Mouse (Mus musculus): ENCODE measurements around the gene Cacna1a. TPM values are rescaled to one million over a fixed set of nuclear protein-coding genes. Genes with fewer than 3 reads are reported as not detected.

The Cacna1a gene
- total and polyA plus RNA-seq, 2 experiments from 2014 or later: 4.2 to 8.6 TPM

DNA sequence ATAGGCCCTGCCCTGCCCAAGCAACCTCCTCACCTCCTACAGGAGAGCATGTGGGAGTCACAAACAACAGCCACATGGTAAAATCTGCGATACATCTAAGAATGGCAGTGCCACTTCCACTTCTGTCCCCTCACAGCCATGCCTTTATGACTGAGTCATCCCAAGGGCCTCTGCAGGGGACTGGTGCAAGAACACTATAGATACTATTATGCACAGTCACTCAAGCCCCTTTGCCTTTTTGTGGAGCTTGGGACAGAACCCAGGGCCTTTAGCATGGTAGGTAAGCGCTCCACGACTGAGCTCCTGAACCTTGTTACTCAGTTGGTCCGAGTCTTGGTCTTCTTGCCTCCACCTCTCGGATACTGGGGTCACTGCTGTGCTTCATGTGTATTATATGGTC, 289.1 kb downstream of the Cacna1a start:
- no peak overlapping the region for H3K4me3 ChIP-seq (ENCODE audit: low read depth, low read length)
- no peak overlapping the region for H3K27ac ChIP-seq (ENCODE audit: low read depth)
- H3K36me3 ChIP-seq (replicated peaks; ENCODE audit: control insufficient read depth, insufficient read depth, low read length): peaks cover 39% of the 10 kb centered on the region
- WGBS: 82% methylated on average over 5 of the region's 5 CpGs
- H3K9ac ChIP-seq (replicated peaks; ENCODE audit: low read depth, low read length): no peak overlapping the region
- TF ChIP-seq EP300 (IDR thresholded peaks at IDR 0.05; ENCODE audit: low read depth): no peak
- no peak overlapping the region for H3K4me2 ChIP-seq (ENCODE audit: low read depth, low read length)
- DNase-seq (ENCODE audit: low spot score) (no peak), ATAC-seq (ENCODE audit: insufficient read depth, low read depth) (no peak)
- no peaks in the 10 kb centered on the region; the same call in 1 of the 2 replicates for H3K4me1 ChIP-seq (ENCODE audit: control insufficient read depth, insufficient read depth)
- H3K9me3 ChIP-seq (replicated peaks; ENCODE audit: control insufficient read depth, low read length): no peaks in the 10 kb centered on the region
- H3K27me3 ChIP-seq (ENCODE audit: control insufficient read depth, insufficient read depth, low read length): no peaks in the 10 kb centered on the region

DNA sequence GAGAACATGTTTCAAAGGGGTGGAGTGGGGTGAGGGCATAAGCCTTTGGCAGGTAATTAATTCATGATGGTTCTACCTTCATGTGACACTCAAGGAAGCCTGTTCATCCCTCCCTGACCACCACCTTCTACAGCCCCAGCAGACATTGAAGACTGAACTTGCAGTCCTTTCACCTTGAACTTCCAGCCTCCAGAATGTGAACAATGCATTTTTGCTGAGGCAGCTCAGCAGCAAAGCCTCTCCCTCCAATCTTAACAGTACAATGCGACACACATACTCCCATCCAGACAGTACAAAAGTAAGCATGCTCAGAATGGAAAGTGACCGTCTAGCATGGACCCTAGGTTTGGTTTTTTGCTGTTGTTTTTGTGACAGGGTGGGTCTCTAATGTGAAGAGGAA, 293.2 kb downstream of the Cacna1a start:
- no peak overlapping the region for H3K27ac ChIP-seq (ENCODE audit: low read depth)
- TF ChIP-seq EP300 (IDR thresholded peaks at IDR 0.05; ENCODE audit: low read depth): no peak
- H3K9ac ChIP-seq (replicated peaks; ENCODE audit: low read depth, low read length): no peak overlapping the region
- peaks cover 1% of the 10 kb centered on the region for H3K36me3 ChIP-seq (replicated peaks; ENCODE audit: control insufficient read depth, insufficient read depth, low read length)
- DNase-seq (ENCODE audit: low spot score): no peak
- ATAC-seq (ENCODE audit: insufficient read depth, low read depth): no peak
- H3K4me1 ChIP-seq (ENCODE audit: control insufficient read depth, insufficient read depth): peaks cover 9% of the 10 kb centered on the region
- 44% methylated on average over 2 of the region's 2 CpGs for whole genome bisulfite sequencing
- no peak overlapping the region for H3K4me2 ChIP-seq (ENCODE audit: low read depth, low read length)
- no peaks in the 10 kb centered on the region for H3K9me3 ChIP-seq (replicated peaks; ENCODE audit: control insufficient read depth, low read length)
- H3K4me3 ChIP-seq (ENCODE audit: low read depth, low read length): no peak overlapping the region
- H3K27me3 ChIP-seq (ENCODE audit: control insufficient read depth, insufficient read depth, low read length): no peaks in the 10 kb centered on the region

DNA sequence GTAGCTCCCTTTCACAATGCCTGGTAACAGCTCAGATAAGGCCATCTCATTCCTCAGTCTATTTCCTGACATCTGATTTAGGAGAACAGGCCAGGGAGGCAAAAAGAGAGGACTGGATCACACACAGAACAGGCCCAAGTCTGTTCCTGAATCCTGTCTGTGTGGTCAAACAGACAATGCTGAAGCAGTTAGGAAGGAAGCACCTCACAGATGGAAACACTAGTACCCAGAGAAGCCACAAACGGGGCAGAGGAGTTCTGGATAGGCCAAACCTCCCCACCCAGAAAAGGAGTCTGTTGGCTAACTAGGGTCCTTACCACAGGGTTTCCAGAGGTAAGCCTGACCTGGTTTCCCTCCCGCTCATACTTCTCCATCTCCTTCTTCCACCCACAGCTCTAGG, 294.0 kb downstream of the Cacna1a start:
- Histone ChIP-seq H3K9ac (replicated peaks; ENCODE audit: low read depth, low read length) (no peak overlapping the region), H3K4me1 (ENCODE audit: control insufficient read depth, insufficient read depth) (peaks cover 14% of the 10 kb centered on the region), H3K4me3 (ENCODE audit: low read depth, low read length) (no peak overlapping the region), H3K27ac (ENCODE audit: low read depth) (no peak overlapping the region), H3K27me3 (ENCODE audit: control insufficient read depth, insufficient read depth, low read length) (no peaks in the 10 kb centered on the region), H3K4me2 (ENCODE audit: low read depth, low read length) (no peak overlapping the region), H3K36me3 (replicated peaks; ENCODE audit: control insufficient read depth, insufficient read depth, low read length) (no peaks in the 10 kb centered on the region; the same call in 1 of the 2 replicates), H3K9me3 (replicated peaks; ENCODE audit: control insufficient read depth, low read length) (no peaks in the 10 kb centered on the region)
- DNase-seq (ENCODE audit: low spot score) (no peak), ATAC-seq (ENCODE audit: insufficient read depth, low read depth) (no peak)
- 58% methylated on average over 2 of the region's 2 CpGs for WGBS
- no peak for TF ChIP-seq EP300 (IDR thresholded peaks at IDR 0.05; ENCODE audit: low read depth)

DNA sequence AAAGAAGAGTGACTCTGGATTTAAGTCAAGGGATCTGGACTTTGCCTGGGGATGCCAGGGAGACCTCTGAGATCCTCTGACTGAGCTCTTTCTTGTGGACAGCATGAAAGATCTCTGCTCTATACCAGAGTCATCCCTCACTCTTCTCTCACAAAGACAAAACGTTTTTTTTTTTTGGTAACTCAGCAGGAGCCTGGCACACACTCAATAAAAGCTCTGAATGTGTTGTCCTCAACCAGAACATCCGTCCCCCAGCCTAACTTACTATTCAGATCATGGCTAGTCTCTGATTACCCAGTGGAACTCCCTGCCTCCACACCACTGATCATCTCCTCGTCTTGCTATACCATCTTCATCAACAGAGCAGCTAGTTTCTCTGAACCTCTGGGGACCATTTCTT, 296.3 kb downstream of the Cacna1a start:
- Histone ChIP-seq H3K9ac (replicated peaks; ENCODE audit: low read depth, low read length) (peak overlapping the region; percentile 23; the same call in 1 of the 2 replicates), H3K4me2 (ENCODE audit: low read depth, low read length) (no peak overlapping the region), H3K27ac (ENCODE audit: low read depth) (no peak overlapping the region), H3K9me3 (replicated peaks; ENCODE audit: control insufficient read depth, low read length) (no peaks in the 10 kb centered on the region), H3K4me3 (ENCODE audit: low read depth, low read length) (no peak overlapping the region), H3K27me3 (ENCODE audit: control insufficient read depth, insufficient read depth, low read length) (no peaks in the 10 kb centered on the region), H3K36me3 (replicated peaks; ENCODE audit: control insufficient read depth, insufficient read depth, low read length) (no peaks in the 10 kb centered on the region; the same call in 1 of the 2 replicates), H3K4me1 (ENCODE audit: control insufficient read depth, insufficient read depth) (peaks cover 25% of the 10 kb centered on the region)
- ATAC-seq (ENCODE audit: insufficient read depth, low read depth): no peak
- DNase-seq (ENCODE audit: low spot score): peak; percentile 4
- WGBS: 52% methylated on average over 3 of the region's 3 CpGs
- TF ChIP-seq CTCF (IDR thresholded peaks at IDR 0.05; ENCODE audit: low read depth) (no peak), EP300 (IDR thresholded peaks at IDR 0.05; ENCODE audit: low read depth) (no peak)

DNA sequence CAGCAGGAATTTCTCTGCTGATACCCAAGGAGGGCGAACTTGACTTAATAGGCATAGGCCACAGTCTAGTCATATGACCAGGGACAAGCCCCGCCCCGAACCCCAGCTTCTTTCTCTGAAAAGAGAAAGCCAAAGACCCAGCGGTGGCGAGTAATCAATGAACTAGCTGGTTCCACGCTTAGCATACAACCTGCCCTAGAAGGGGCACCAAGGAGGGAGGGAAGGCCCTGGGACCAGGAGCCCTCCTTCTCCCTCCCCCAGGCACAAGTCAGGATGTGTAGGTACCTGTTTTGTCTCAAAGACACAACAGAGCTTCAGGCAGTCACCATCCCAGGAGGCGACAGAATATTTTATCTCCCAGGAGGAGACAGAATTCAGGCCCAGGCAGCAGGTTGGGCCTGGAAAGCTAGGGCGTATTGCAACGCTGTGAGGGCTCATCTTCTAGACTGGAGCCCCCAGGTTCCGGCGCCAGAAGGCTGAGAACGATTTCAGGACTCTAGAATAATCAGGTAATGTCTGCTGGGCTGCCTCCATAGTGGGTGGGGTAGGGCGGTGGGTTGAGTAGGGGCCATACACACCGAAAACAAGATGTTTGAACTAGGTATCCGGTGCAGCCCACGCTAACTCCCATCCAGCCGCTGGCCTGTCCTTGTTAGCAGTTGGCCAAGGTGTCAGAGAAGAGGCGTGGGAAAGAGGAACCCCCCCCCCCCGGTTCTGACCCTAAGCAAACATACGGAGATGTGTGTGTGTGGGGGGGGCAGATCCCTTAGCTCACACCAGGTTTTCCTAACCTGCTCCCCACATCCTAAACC, 298.2 kb downstream of the Cacna1a start, which contains the start of gene Trmt1:
Trmt1 (plus strand) TSS at position 117 of the 812 bp plus-strand sequence.
- peaks cover 30% of the 10 kb centered on the region for H3K4me1 ChIP-seq (ENCODE audit: control insufficient read depth, insufficient read depth)
- peak; percentile 1 for DNase-seq (ENCODE audit: low spot score)
- 14% methylated on average over 20 of the region's 20 CpGs for WGBS

More for the DNA sequence above, 298.2 kb downstream of the Cacna1a start, which contains the start of gene Trmt1:
- peak within 1 kb of the TSS; percentile 100 for H3K4me3 ChIP-seq (ENCODE audit: low read depth, low read length)
- TF ChIP-seq CTCF (IDR thresholded peaks at IDR 0.05; ENCODE audit: low read depth) (no peak), EP300 (IDR thresholded peaks at IDR 0.05; ENCODE audit: low read depth) (no peak)
- peak within 1 kb of the TSS; percentile 89 for H3K4me2 ChIP-seq (ENCODE audit: low read depth, low read length)
- no peaks in the 10 kb centered on the region; the same call in 1 of the 2 replicates for H3K36me3 ChIP-seq (replicated peaks; ENCODE audit: control insufficient read depth, insufficient read depth, low read length)
- H3K27ac ChIP-seq (ENCODE audit: low read depth): peak within 1 kb of the TSS; percentile 86; the same call in 1 of the 2 replicates
- ATAC-seq (ENCODE audit: insufficient read depth, low read depth): no peak
- H3K9ac ChIP-seq (replicated peaks; ENCODE audit: low read depth, low read length): peak within 1 kb of the TSS; percentile 98
- H3K27me3 ChIP-seq (ENCODE audit: control insufficient read depth, insufficient read depth, low read length): no peaks in the 10 kb centered on the region
- no peaks in the 10 kb centered on the region for H3K9me3 ChIP-seq (replicated peaks; ENCODE audit: control insufficient read depth, low read length)
